Mouse (Mus musculus): ENCODE results near the gene Olfr749.
"Not testable (repeated sequence)": the region's sequence is repeated elsewhere in the genome, so short reads cannot be mapped to it uniquely, and the experiment has no call there.

The Olfr749 gene

GRCm38 (mm10) chr14:50744994-50745393, at the start of gene Olfr749:
TSS of gene Olfr749 (minus strand) at chr14:50745094.
- no peak for DNase-seq (ENCODE audit: low spot score)

- DNase-seq (ENCODE audit: low spot score) = peak; percentile 57
Measured at GRCm38 (mm10) chr14:50788157-50788556, 43.3 kb upstream of the Olfr749 start.

- peak; percentile 94 for DNase-seq (ENCODE audit: low spot score)
Measured at GRCm38 (mm10) chr14:50785251-50785637, 40.4 kb upstream of the Olfr749 start, which contains the start of gene Ttc5. TSS of gene Ttc5 (minus strand) at chr14:50785519.

- no peak for DNase-seq (ENCODE audit: low spot score)
Measured at GRCm38 (mm10) chr14:50784391-50785250, 39.7 kb upstream of the Olfr749 start.

GRCm38 (mm10) chr14:50782166-50782565, 37.3 kb upstream of the Olfr749 start:
- no peak for DNase-seq (ENCODE audit: low spot score)

- peak; percentile 19 for DNase-seq (ENCODE audit: low spot score)
Measured at GRCm38 (mm10) chr14:50771342-50771741, 26.4 kb upstream of the Olfr749 start.

- DNase-seq (ENCODE audit: low spot score) = no peak
Measured at GRCm38 (mm10) chr14:50765736-50766135, 20.8 kb upstream of the Olfr749 start.

GRCm38 (mm10) chr14:50758416-50759085, 13.7 kb upstream of the Olfr749 start:
- no peak for DNase-seq (ENCODE audit: low spot score)

GRCm38 (mm10) chr14:50741584-50741983, 3.3 kb downstream of the Olfr749 start:
- DNase-seq (ENCODE audit: low spot score) = no peak

GRCm38 (mm10) chr14:50740334-50740733, 4.6 kb downstream of the Olfr749 start:
- DNase-seq (ENCODE audit: low spot score) = no peak

GRCm38 (mm10) chr14:50722371-50722770, 22.5 kb downstream of the Olfr749 start:
- not testable (repeated sequence) for DNase-seq (ENCODE audit: low spot score)

GRCm38 (mm10) chr14:50719875-50720274, 25.0 kb downstream of the Olfr749 start:
- not testable (repeated sequence) for DNase-seq (ENCODE audit: low spot score)

GRCm38 (mm10) chr14:50707073-50707472, 37.8 kb downstream of the Olfr749 start, which contains the start of gene Olfr748:
TSS of gene Olfr748 (plus strand) at chr14:50707373.
- DNase-seq (ENCODE audit: low spot score) = no peak

- DNase-seq (ENCODE audit: low spot score) = no peak
Measured at GRCm38 (mm10) chr14:50693106-50693505, 51.8 kb downstream of the Olfr749 start, which contains the start of gene Olfr747. TSS of gene Olfr747 (minus strand) at chr14:50693206.

Measured in embryo, embryonic 10.5 days (tissue).